Mouse (Mus musculus): ENCODE measurements around the gene Mboat2.

DNA sequence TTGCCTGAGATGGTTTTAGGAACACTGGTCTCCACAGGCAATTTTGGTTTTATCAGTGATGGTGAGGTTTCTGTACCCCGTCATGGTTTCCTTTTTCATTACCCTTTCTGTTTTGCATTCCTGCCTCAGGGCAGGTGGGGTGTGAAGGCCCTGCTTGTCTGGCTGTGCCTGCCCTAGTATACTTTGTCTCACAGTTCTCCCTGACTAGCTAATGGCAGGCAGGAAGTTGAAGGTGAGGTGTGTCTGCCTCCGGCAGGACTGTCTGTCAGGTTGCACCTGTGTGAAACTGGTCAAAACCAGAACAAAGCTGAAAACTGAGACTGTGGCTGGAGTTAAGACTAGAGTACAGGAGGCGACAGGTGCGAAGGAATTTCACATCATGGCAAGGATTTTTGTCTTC is 46.9 kb upstream of the Mboat2 start:
- no peak for TF ChIP-seq CTCF (IDR thresholded peaks at IDR 0.05)
- TF ChIP-seq EP300 (IDR thresholded peaks at IDR 0.05): no peak

All from lung, postnatal 0 days (tissue).